Mouse (Mus musculus): Measurements from ENCODE around the gene Olfr1164.

DNA sequence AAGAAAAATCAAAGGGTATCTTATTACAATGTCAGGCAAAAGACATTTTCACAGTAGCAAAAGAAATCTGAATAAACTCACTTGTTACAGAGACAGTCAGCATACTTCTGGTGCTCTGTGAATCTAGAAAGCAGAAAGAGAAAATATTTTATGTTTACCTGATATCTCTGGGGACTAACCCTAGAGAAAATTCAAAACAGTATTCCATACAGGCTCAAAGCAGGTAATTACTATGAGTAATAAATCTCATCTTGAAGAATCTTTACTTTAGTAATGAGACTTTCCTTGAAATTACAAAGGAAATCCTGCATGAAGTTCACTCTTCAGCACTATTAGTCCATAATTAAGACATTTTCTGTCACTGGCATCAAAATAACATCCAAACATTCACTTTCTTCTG lies 22.0 kb downstream of the Olfr1164 start, which contains the start of gene Olfr1163:
- TF ChIP-seq MAZ (IDR thresholded peaks at IDR 0.05; ENCODE audit: low read depth, low read length) (no peak), CTCF (IDR thresholded peaks at IDR 0.05 in 2 of 3, conservative IDR thresholded peaks at IDR 0.05 in 1 of 3; ENCODE audit: control insufficient read depth in 1 of 3, insufficient read depth in 1 of 3, low read depth in 2 of 3, low read length in 3 of 3, poor library complexity in 1 of 3, severe bottlenecking in 1 of 3) (no peak), MAX (IDR thresholded peaks at IDR 0.05; ENCODE audit: low read length) (no peak), POLR2A (IDR thresholded peaks at IDR 0.05; ENCODE audit: control insufficient read depth in 1 of 2, insufficient read depth in 1 of 2, low read depth in 1 of 2, low read length in 2 of 2, poor library complexity in 1 of 2) (no peak), CHD2 (IDR thresholded peaks at IDR 0.05; ENCODE audit: low read length) (no peak), POLR2AphosphoS5 (IDR thresholded peaks at IDR 0.05; ENCODE audit: borderline replicate concordance, low read depth, low read length) (no peak), ZC3H11A (IDR thresholded peaks at IDR 0.05; ENCODE audit: low read depth, low read length) (no peak), JUND (IDR thresholded peaks at IDR 0.05; ENCODE audit: low read depth, low read length) (no peak), TAL1 (IDR thresholded peaks at IDR 0.05; ENCODE audit: low read length) (no peak), SMC3 (IDR thresholded peaks at IDR 0.05; ENCODE audit: low read depth, low read length) (no peak)
